Mouse (Mus musculus) myocyte (in vitro differentiated cells): ENCODE measurements at regions not wholly inside any gene's neighbourhood (a gene's known extent, or its start where the extent isn't known, plus 50 kb on each side); places are given as distances from the start of the nearest gene placed in this dataset.

Experiments
- H3K27me3 ChIP-seq: one replicate; pipeline ENCODE4 v1.6.1; 2011; ENCODE audit not compliant: control insufficient read depth, insufficient read depth, insufficient read length
- H3K36me3 ChIP-seq: one replicate; pipeline ENCODE4 v1.6.1; 2011; ENCODE audit not compliant: control insufficient read depth, insufficient read depth
- H3K4me2 ChIP-seq: one replicate; pipeline ENCODE4 v1.6.1; 2011; ENCODE audit warnings: low read depth, control low read depth
- H3K4me3 ChIP-seq: one replicate; pipeline ENCODE4 v1.5.1; 2011; ENCODE audit warnings: mild to moderate bottlenecking, control low read depth, moderate library complexity
- H3K79me2 ChIP-seq: one replicate; pipeline ENCODE4 v1.6.1; 2011; ENCODE audit not compliant: control insufficient read depth, insufficient read depth
- H3ac ChIP-seq: one replicate; pipeline ENCODE4 v1.6.1; 2011; ENCODE audit not compliant: control insufficient read depth, insufficient read length
- CEBPB ChIP-seq: IDR thresholded peaks from 2 replicates; pipeline ENCODE4 v1.6.1; 2011; ENCODE audit warnings: mild to moderate bottlenecking, moderate library complexity; ENCODE audit not compliant: poor library complexity, insufficient read depth, severe bottlenecking
- E2F4 ChIP-seq: IDR thresholded peaks from one replicate; pipeline ENCODE4 v1.6.1; 2011; ENCODE audit warnings: mild to moderate bottlenecking, control low read depth, moderate library complexity; ENCODE audit not compliant: insufficient read depth
- MAX ChIP-seq: IDR thresholded peaks from one replicate; pipeline ENCODE4 v1.6.1; 2011; ENCODE audit warnings: low read depth, mild to moderate bottlenecking, control low read depth
- MYOD1 ChIP-seq, 3 experiments: IDR thresholded peaks; one replicate each; pipeline ENCODE4 v1.6.1; 2011; ENCODE audit warnings: control low read depth in 2 of 3, low read depth in 2 of 3, mild to moderate bottlenecking in 2 of 3, moderate library complexity in 1 of 3; ENCODE audit not compliant: insufficient read length in 2 of 3, control insufficient read depth in 1 of 3
- POLR2A ChIP-seq: IDR thresholded peaks from one replicate; pipeline ENCODE4 v1.6.1; 2011; ENCODE audit warnings: low read depth, mild to moderate bottlenecking, control low read depth, moderate library complexity; ENCODE audit not compliant: insufficient read length
- REST ChIP-seq: IDR thresholded peaks from one replicate; pipeline ENCODE4 v1.6.1; 2011; ENCODE audit warnings: mild to moderate bottlenecking, control low read depth, moderate library complexity; ENCODE audit not compliant: insufficient read depth, insufficient read length
- TCF12 ChIP-seq: IDR thresholded peaks from one replicate; pipeline ENCODE4 v1.6.1; 2011; ENCODE audit warnings: mild to moderate bottlenecking, control low read depth; ENCODE audit not compliant: poor library complexity, insufficient read depth, severe bottlenecking
- TCF3 ChIP-seq: IDR thresholded peaks from one replicate; pipeline ENCODE4 v1.6.1; 2011; ENCODE audit warnings: low read depth, control low read depth; ENCODE audit not compliant: insufficient read length

- TF ChIP-seq TCF3 (no peak), REST (no peak), MYOD1 (IDR thresholded peaks at IDR 0.05; ENCODE audit: control insufficient read depth in 1 of 3, insufficient read length in 2 of 3, low read depth in 2 of 3) (no peak), POLR2A (no peak), E2F4 (no peak), MAX (no peak), TCF12 (no peak), CEBPB (no peak)
- H3K4me2 ChIP-seq = no peak overlapping the region
- no peak overlapping the region for H3ac ChIP-seq
- H3K36me3 ChIP-seq = no peaks in the 10 kb centered on the region
- H3K79me2 ChIP-seq = no peaks in the 10 kb centered on the region
- no peaks in the 10 kb centered on the region for H3K27me3 ChIP-seq
- no peak overlapping the region for H3K4me3 ChIP-seq
Observed at GRCm38 (mm10) chr3:20655345-20655744, 288.4 kb upstream of the Agtr1b start.
